Mouse (Mus musculus): ENCODE measurements around the gene Sez6l2.

Gene Sez6l2

DNA sequence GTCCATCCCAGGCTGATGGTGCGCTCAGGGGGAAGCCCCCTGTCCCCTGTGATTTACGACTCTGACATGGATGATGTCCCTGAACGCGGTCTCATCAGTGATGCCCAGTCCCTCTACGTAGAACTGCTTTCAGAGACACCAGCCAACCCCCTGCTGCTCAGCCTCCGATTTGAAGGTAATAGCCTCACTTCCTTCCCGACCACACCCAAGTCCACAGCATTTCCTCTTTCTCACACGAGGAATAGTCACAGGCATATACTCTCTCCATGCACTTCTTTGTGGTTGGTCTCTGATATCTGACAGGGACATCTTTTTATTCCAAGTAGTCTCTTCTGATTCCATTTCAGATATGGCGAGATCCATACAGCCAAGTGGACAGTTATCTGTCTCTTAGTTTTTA lies 9.4 kb downstream of the Sez6l2 start:
- DNase-seq (ENCODE audit: low spot score in 2 of 2): no peak

DNA sequence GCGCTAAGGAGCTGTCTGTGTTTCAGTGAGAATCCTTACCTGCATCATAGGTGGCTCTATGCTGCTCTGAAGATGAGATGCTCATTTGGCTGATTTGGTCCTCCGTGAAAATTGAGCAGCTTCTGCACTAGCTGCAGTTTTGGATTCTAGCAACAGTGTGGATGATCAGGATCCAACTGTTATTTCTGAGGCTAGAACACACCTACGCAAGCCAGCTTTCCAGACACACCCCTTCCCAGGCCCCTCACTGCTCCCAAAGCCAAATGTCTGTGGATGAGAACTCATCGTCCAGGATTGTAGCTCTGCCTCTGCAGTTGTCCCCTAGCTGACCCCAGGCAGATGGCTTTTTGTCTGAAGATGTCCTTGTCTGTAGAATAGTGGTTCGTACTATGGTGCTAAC lies 10.7 kb downstream of the Sez6l2 start:
- no peak for DNase-seq (ENCODE audit: low spot score in 2 of 2)

DNA sequence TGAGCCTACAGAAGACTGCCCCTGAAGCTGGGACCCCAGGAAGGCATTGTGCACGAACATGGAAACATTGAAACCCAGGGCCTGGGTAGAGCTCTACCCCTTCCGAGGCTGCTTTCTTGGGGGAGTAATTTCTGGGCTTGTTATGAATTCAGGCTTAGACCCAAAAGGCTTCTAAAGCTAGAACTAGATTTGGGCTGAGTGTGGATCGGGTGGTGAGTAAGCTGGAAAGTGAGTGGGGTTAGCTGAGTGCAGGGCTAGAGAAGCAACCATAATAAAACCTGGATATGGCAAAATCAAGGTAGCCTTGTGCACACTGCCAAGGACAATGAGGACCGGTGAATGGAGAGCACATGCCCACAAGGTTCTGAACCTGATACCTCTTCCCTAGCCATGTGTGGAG lies 11.6 kb downstream of the Sez6l2 start:
- no peak for DNase-seq (ENCODE audit: low spot score in 2 of 2)

DNA sequence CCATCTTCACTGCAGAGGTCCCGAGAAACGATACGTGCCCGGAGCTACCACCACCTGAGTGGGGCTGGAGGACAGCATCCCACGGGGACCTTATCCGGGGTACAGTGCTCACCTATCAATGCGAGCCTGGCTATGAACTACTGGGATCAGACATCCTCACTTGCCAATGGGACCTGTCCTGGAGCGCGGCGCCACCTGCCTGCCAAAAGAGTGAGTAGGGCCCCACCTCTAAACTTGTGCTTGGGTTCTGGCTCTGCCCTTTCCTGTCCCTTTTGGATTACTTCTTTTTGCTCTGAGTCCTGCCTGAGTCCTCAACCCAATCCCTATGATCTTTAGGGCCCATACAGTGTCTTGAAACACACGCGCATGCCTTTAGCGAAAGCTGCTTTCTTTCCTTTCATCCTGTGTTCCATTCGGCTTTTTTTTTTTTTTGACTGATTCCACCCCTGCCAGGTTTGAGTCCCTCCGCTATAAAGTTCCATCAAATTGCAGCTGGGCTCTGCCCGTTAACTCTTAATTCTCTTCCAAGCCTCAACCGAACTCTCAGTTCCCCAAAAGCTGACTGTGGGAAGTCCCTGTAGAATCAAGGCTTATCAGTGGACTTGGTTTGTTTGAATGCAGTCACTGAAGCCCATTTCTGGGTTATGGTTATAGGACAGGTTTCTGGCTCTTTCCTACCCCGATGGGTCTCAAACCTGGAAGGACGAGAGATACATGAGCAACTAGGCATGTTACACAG lies 13.4 kb downstream of the Sez6l2 start:
- peak; percentile 14 to 41 for DNase-seq (ENCODE audit: low spot score in 2 of 2)

DNA sequence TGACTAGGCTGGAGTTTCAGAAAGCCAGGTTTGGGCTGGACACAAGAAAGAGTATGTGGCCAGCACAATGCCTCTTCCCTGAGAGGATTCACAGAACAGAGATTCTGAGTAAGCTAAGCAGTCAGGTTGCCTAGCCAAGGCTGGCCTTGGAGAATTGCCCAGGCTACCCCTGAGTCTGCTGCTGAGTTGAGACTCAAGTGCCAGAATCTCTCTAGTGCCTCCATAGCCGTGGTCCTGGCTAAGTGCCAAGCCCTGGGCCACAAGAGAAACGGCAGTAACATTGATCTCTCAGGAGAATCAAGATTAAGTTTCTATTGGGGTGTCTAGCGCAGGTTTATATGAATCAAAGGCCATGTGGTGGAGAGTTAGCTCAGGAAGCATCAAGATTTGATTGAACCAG lies 15.2 kb downstream of the Sez6l2 start:
- DNase-seq (ENCODE audit: low spot score in 2 of 2): no peak

DNA sequence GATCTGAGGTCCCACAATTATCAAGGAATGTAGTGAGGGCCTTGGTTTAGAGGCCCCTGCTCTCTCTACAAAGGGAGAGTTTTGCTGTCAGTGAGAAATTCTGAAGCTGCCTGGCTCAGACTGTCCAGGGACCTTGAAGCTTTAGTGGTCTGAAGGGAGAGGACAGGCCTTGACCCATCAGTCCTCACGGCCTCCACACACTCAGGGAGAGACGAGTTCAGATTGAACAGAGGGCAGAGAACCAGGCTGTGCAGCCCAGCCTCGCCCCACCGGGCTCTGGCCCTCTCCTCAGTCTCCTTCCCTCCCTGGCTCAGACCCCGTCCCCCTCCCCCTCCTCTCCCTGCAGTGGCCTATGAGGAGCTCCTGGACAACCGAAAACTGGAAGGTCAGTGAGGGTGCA lies 17.0 kb downstream of the Sez6l2 start:
- DNase-seq (ENCODE audit: low spot score in 2 of 2): no peak

DNA sequence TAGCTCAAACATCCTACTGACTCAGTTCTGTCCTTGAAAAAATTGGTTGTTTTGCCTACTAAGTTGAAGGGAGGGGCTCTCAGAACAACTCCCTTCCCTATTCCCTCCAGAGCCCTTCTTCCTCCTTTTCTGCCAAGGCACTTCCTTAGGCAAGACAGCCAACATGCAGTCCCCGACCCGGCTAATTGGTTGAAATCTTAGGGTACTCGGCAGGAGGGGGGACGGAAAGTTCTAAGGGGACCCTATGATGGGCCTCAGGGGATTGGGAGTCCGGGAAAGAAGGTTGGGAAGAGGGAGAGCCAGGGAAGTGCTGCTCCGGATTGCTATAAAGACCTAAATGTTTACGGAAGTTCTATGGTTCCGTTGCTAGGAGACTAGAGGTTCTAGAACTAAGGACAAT lies 25.1 kb downstream of the Sez6l2 start:
- no peak for DNase-seq (ENCODE audit: low spot score in 2 of 2)

DNA sequence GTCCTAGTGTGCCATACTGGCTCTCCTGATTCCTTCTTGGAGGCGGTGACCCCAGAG lies 25.4 kb downstream of the Sez6l2 start, which contains the start of gene Cdipt:
Gene Cdipt, plus strand, starts transcription at position 22 of the 57 bp plus-strand sequence.
- no peak for DNase-seq (ENCODE audit: low spot score in 2 of 2)

DNA sequence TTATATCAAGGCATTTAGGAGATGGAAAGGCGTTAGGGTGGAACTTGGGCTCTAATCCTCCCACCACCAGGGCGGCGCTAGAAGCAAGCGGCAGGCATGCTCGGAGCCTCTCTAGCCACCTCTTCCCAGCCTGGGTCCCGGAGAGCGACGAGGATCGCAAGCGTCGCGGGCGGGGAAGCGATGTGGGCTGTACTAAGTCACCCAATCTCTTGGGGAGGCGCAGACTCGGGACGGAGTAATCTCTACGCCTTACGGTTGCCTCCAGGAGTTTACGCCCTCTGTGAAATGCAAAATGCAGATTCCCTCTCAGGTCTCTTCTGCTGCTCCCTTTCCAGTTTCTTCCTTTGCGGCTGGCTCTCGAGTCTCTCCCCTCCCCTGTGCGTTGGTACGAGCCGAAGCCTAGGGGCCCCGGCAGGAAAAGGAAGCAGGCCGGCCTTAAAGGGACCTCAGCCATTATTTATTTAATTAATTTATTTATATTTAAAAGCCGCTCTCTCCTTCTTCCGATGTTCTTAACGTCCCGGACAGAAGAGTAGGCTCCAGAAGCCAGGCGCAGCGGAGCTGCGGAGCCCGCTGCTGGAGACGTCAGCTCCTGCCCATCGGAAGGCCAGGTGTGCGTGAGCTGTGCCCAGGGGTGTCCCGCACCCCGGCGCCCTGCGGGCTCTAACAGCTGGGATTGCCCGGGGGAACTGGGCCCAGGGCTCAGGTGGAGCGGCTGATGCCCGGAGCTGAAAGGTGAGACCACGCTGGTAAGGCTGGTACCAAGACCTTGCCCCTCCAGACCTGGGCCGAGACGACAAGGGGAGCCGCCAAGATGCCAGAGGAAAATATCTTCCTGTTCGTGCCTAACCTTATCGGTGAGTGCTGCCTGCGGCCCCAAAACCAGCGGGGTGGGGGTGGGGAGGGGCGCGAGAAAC lies 25.8 kb downstream of the Sez6l2 start, which contains the start of gene Cdiptos:
Gene Cdiptos, minus strand, starts transcription at position 149 of the 917 bp plus-strand sequence.
- peak; percentile 90 to 98 for DNase-seq (ENCODE audit: low spot score in 2 of 2)

DNA sequence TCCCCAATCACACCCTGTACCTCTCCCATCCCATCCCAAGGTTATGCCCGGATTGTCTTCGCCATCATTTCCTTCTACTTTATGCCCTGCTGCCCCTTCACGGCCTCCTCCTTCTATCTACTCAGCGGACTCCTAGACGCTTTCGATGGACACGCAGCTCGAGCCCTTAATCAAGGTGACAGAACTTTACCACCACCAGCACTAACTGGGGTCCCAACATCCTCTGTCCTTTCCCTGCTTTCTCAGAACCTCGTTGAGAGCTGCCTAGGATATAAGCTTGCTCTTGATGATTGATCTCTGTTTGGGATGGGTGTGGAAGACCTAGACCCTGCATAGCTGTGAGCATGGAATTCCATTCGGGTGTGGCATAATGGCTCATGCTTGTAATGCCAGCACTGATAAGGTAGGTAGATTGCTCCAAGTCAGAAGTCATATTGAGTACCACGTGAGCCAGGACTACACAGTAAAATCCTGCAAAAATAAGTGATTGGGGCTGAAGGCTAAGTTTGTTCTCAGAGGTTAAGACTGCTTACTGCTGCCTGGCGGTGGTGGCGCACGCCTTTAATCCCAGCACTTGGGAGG lies 26.6 kb downstream of the Sez6l2 start:
- DNase-seq (ENCODE audit: low spot score in 2 of 2): no peak

DNA sequence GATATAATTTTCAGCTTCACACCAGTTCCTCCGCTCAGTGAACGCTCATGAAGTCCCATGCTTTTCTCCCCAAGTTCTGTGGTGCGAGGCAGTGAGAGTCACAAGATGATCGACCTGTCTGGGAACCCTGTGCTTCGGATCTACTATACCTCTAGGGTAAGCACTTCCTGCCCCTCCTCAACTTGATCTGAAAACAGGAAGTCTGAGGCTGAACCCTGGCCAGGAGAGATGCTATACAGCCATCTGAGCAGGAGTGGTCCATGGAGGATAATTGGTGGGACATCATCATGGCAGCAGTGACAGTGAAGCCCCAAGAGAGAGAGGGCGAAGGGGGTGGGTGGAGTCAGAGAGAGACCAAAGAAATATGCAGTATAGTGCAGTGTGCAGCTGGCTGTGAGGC lies 28.5 kb downstream of the Sez6l2 start:
- DNase-seq (ENCODE audit: low spot score in 2 of 2): no peak

DNA sequence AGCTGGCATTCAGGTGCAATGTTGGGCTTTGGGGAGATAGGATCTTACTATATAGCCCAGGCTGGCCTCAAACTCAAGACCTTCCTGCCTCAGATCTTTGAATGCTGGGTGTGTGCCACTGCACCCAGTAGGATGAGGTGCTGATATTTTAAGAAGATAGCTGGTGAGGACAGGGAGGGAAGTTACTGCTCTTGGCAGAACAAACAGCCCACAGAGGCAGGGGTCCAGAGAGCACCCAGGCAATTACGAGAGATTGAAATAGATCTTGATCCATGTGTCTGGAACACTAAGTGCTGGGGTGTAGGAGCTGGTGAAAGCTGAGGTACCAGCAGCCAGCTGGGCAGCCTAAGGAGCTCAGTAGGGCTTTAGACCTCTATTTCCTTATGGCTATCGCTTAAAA lies 31.2 kb downstream of the Sez6l2 start:
- DNase-seq (ENCODE audit: low spot score in 2 of 2): no peak

DNA sequence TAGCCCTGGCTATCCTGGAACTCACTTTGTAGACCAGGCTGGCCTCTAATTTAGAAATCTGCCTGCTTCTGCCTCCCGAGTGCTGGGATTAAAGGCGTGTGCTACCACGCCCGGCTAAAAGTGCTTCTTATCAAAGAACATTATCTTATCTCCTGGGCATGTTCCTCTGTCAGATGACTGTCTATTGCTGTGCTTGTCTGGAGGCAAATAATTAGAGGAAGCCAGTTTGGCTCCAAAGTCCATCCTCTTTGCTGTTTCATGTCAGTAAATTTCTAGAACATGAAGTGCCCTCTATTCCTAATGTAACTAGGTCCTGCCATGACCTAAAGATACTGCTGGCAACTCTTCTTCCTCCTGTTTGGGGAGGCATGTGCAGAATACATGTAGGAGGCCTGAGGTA lies 31.7 kb downstream of the Sez6l2 start:
- no peak for DNase-seq (ENCODE audit: low spot score in 2 of 2)

DNA sequence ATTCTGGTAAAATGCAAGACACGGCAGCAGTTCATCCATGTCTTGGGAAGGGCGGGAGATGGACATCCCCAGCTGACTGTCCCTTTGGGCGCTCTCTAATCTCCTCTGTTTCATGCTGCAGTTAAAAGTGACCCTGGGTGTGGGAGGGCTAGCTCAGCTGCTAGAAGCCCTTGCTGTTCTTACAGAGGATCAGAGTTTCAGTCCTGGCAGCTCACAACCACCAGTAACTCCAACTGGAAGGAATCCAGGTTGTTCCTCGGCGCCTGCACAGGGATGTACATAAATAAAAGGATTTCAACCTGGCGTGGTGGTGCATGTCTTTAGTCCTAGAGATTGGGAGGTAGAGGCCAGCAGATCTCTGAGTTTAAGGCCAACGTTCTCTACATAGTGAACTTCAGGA lies 32.8 kb downstream of the Sez6l2 start:
- DNase-seq (ENCODE audit: low spot score in 2 of 2): no peak

DNA sequence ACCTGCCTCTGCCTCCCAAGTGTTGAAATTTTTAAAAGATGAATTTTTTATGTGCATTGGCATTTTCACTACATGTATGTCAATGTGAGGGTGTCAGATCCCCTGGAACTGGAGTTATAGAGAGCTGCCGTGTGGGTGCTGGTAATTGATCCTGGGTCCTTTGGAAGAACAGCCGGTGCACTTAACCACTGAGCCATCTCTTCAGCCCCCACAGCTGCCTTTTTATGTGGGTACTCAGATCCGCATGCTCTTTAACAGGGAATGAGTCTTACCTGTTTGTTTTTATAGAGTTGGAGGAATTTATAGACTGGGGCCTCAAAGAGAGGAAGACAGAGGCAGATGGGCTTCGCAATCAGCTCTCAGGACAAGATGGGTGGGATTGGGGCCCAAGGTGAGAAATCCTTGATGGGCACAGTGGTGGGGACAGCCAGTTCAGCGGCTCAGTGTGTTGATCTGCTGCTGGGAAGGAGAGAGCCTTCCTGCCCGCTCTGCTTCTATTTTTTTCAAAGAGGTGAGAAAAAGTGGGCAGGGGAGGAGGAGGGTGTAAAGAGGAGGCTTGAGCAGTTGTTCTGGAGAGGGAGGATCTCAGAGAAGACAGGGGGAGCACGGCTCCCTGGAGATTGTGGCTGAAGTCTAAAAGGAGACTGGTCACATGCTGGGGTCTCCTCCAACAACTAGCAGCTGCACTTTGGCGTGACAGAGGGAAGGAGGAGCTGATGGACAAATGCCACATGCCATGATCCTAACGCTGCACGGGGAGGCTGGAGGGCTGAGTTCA lies 34.5 kb downstream of the Sez6l2 start:
- no peak for DNase-seq (ENCODE audit: low spot score in 2 of 2)

DNA sequence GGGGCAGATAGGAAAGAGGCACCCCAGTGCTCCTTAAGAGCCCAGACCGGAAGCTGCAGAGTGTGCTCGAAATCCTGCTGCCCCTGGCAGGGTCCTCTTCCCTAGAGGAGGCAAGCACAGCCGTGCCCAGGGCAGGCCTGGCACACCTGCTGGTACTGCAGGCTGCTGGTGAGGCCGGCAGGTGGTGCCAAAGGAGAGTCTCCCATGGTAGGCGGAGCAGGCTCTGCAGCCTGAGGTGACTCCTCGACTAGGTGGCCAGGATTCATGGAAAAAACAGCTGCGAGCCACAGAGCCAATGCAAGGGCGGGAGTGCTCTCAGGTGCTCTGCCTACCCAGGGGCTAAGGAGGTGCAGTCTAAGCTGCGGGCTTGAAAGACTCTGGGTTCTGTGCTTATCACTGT lies 36.0 kb downstream of the Sez6l2 start:
- peak in 1 of 2 experiments; percentile 44 for DNase-seq (ENCODE audit: low spot score in 2 of 2)

DNA sequence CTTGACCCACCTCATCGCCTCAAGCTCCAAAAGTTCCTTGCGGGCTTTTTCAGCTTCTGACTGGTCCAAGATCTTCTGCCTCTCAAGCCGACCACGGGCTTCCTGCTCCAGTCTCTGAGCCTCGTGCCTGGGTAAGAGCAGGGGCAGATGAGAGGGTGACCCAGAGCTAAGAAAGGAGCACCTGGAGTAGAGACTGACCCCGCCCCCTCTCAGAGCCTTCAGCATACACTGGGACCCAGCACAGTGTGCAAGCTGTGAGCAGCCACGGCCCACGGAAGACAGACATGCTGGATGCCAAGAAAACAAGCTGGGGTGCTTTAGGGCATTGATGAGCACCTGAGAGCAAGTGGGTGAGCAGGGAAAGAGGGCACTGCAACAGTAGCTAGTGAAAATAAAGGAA lies 38.5 kb downstream of the Sez6l2 start:
- peak; percentile 47 to 50 for DNase-seq (ENCODE audit: low spot score in 2 of 2)

DNA sequence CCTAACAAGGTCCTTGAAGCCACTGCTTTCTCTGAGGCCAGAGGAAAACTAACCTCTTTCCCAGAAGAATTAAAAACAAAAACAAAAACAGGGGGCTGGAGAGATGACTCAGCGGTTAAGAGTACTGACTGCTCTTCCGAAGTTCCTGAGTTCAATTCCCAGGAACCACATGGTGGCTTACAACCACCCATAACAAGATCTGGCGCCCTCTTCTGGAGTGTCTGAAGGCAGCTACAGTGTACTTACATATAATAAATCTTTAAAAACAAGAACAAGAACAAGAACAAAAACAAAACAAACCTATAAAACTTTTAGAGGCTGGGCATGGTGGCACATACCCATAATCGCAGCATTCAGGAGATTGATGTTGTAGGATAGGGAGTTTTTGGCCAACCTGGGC lies 46.1 kb downstream of the Sez6l2 start:
- no peak for DNase-seq (ENCODE audit: low spot score in 2 of 2)

DNA sequence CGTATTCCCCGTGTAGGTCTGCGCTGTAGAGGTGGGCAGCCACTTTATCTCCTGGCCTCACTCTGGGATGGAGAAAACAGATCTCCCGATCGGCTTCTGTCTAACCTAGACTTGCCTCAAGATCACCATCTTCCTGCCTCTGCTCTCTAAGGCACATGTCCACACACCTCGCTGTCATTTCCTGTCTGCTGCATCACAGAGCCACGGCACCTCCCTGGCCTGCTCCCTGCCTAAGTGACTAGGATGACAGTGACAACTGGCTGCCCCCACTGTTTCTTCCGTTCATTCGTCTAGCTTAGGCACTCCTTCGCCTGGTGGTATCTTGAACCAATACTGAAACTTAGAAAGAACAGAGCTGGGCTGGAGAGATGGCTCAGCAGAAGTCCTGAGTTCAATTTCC lies 49.2 kb downstream of the Sez6l2 start:
- no peak for DNase-seq (ENCODE audit: low spot score in 2 of 2)

DNA sequence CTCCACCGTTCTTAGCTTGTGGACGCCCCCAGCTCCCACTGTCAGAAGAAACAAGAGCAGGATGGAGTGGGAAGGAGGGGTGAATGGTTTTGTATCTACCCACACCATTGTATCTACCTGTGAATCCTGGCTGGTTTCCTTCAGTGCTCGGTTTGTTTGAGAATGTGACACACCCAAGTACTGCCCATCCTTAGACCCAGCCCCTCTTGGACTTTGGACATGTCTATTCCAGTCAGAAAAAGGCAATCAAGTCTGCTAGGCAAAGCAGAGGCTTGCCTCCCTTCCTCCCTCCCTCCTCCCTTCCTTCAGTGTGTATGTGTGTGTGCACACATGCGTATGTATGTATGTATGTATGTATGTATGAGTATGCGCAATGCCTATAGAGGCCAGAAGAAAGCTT lies 53.3 kb downstream of the Sez6l2 start:
- DNase-seq (ENCODE audit: low spot score in 2 of 2): no peak

DNA sequence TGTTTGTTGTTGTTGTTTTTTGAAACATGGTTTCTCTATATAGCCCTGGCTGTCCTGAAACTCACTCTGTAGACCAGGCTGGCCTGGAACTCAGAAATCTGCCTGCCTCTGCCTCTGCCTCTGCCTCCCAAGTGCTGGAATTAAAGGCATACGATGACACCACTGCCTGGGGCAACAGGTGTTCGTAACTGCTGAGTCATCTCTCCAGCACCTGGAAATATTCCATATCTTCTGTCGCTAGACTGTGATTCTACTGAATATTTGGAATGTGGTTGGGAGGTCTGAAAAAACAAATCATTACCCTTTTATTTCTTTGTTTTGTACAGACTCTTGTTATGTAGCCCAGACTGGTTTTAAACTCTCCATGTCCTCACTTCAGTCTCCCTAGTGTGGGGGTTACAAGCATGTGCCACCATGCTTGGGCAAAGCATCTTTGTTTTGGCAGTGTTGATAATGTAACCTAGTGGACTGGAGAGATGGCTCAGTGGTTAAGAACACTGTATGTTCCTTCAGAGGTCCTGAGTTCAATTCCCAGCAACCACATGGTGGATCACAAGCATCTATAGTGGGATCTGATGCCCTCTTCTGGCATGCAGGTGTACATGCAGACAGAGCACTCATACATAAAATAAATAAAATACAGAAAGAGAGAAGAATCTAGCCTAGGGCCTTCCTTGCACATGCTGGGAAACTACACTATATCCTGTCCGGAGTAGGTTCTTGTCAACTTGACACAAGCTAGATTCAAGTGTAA lies 53.9 kb downstream of the Sez6l2 start:
- DNase-seq (ENCODE audit: low spot score in 2 of 2): no peak

All from thymus, postnatal 10 days (tissue).